ENCODE assay signal across 9 mouse cellular contexts in genomic region chr2:118764094-118764831, GRCm38 (mm10). TPM values are rescaled to one million over a fixed set of nuclear protein-coding genes. Genes with fewer than 3 reads are reported as not detected.
DNase-seq lines count a peak whose midpoint lies in the region; ATAC-seq and TF ChIP-seq lines count a peak whose summit lies in the region.
"Had no signal": no experiment of that assay in that cellular context is flagged by ENCODE, and none has a peak within 500 bp of the region (broad histone marks: within the 10 kb centered on the region; RNA-seq: fewer than 3 reads in every experiment).

No protein-coding gene starts in this region.

- no peak for TF ChIP-seq EP300 in MEL (IDR thresholded peaks at IDR 0.05; ENCODE audit: low read depth in 1 of 2, low read length in 2 of 2)
- TF ChIP-seq EP300 in liver, embryonic 14.5 days (IDR thresholded peaks at IDR 0.05; ENCODE audit: low read depth) = no peak

- WGBS in kidney, adult 2 months = 31% methylated on average over 11 of the region's 11 CpGs
- 21% methylated on average over 11 of the region's 11 CpGs for WGBS in hindbrain, embryonic 13.5 days
- WGBS in liver, embryonic 14.5 days (ENCODE audit: insufficient replicate concordance) = 24% methylated on average over 11 of the region's 11 CpGs
- WGBS in small intestine, adult 2 months = 33% methylated on average over 11 of the region's 11 CpGs

- no peaks in the 10 kb centered on the region for H3K9me3 ChIP-seq in MEL (replicated peaks; ENCODE audit: insufficient read depth, low read length)
- no peaks in the 10 kb centered on the region for H3K9me3 ChIP-seq in hindbrain, embryonic 13.5 days
- no peaks in the 10 kb centered on the region for H3K9me3 ChIP-seq in liver, embryonic 14.5 days (ENCODE audit: control insufficient read depth, low read length)
- H3K9me3 ChIP-seq: embryonic facial prominence, embryonic 13.5 days had no signal

- ATAC-seq in hindbrain, embryonic 13.5 days (ENCODE audit: low FRiP score) = no peak
- ATAC-seq in liver, embryonic 14.5 days (ENCODE audit: insufficient read depth) = no peak

- H3K27ac ChIP-seq in kidney, adult 2 months (ENCODE audit: insufficient read depth, low read depth, low read length) = no peak overlapping the region
- H3K27ac ChIP-seq in MEL (ENCODE audit: control insufficient read depth, low read depth, low read length) = no peak overlapping the region
- peak overlapping the region; percentile 49; the same call in 1 of the 2 replicates for H3K27ac ChIP-seq in hindbrain, embryonic 13.5 days
- H3K27ac ChIP-seq in liver, embryonic 14.5 days = no peak overlapping the region
- H3K27ac ChIP-seq in small intestine, adult 2 months (ENCODE audit: insufficient read depth, low read depth, low read length) = peak overlapping the region; percentile 79

- peaks cover 3% of the 10 kb centered on the region for H3K79me2 ChIP-seq in MEL (ENCODE audit: control insufficient read depth, insufficient read depth, low read length, poor library complexity)

- H3K27me3 ChIP-seq in kidney, adult 2 months (replicated peaks; ENCODE audit: control insufficient read depth, insufficient read depth, low read length) = no peaks in the 10 kb centered on the region
- H3K27me3 ChIP-seq in MEL (ENCODE audit: control insufficient read depth in 1 of 2, insufficient read depth in 2 of 2, low read length in 2 of 2) = no peaks in the 10 kb centered on the region
- H3K27me3 ChIP-seq in hindbrain, embryonic 13.5 days = peaks cover 5% of the 10 kb centered on the region; the same call in 1 of the 2 replicates
- H3K27me3 ChIP-seq in liver, embryonic 14.5 days (ENCODE audit: control insufficient read depth, insufficient read depth, low read length) = no peaks in the 10 kb centered on the region
- no peaks in the 10 kb centered on the region for H3K27me3 ChIP-seq in small intestine, adult 2 months (ENCODE audit: control insufficient read depth, insufficient read depth, low read length)

- peak overlapping the region; percentile 4; the same call in 1 of the 2 replicates for H3K9ac ChIP-seq in MEL (ENCODE audit: control insufficient read depth, low read depth, low read length, poor library complexity, severe bottlenecking)
- no peak overlapping the region for H3K9ac ChIP-seq in hindbrain, embryonic 13.5 days
- H3K9ac ChIP-seq in liver, embryonic 14.5 days (replicated peaks) = no peak overlapping the region
- H3K9ac ChIP-seq: embryonic facial prominence, embryonic 13.5 days had no signal

- H3K4me1 ChIP-seq in kidney, adult 2 months (ENCODE audit: control insufficient read depth, insufficient read depth, low read length) = peaks cover 14% of the 10 kb centered on the region; the same call in 1 of the 2 replicates
- H3K4me1 ChIP-seq in MEL (ENCODE audit: control insufficient read depth in 1 of 2, insufficient read depth in 2 of 2, low read length in 2 of 2) = peaks cover 3 to 25% of the 10 kb centered on the region in 2 experiments; a peak in 3 of 4 replicates
- peaks cover 50% of the 10 kb centered on the region for H3K4me1 ChIP-seq in hindbrain, embryonic 13.5 days (replicated peaks)
- H3K4me1 ChIP-seq in liver, embryonic 14.5 days (replicated peaks; ENCODE audit: control insufficient read depth in 2 of 2, insufficient read depth in 2 of 2, low read length in 1 of 2) = peaks cover 15 to 20% of the 10 kb centered on the region in 2 experiments
- H3K4me1 ChIP-seq in small intestine, adult 2 months (ENCODE audit: control insufficient read depth, insufficient read depth, insufficient read length, low read length) = peaks cover 67% of the 10 kb centered on the region

- no peak overlapping the region for H3K4me2 ChIP-seq in hindbrain, embryonic 13.5 days
- no peak overlapping the region for H3K4me2 ChIP-seq in liver, embryonic 14.5 days (ENCODE audit: low read depth)
- H3K4me2 ChIP-seq: embryonic facial prominence, embryonic 13.5 days had no signal

- peak; percentile 50 for TF ChIP-seq CTCF in kidney, adult 2 months (conservative IDR thresholded peaks at IDR 0.05; ENCODE audit: insufficient read depth, insufficient read length, low read depth, low read length)
- TF ChIP-seq CTCF in MEL (IDR thresholded peaks at IDR 0.05 in 2 of 3, conservative IDR thresholded peaks at IDR 0.05 in 1 of 3; ENCODE audit: control insufficient read depth in 1 of 3, insufficient read depth in 1 of 3, low read depth in 2 of 3, low read length in 3 of 3, poor library complexity in 1 of 3, severe bottlenecking in 1 of 3) = peak; percentile 52 to 72 (median 58)
- TF ChIP-seq CTCF in liver, embryonic 14.5 days (IDR thresholded peaks at IDR 0.05; ENCODE audit: low read depth) = peak; percentile 77
- TF ChIP-seq CTCF in small intestine, adult 2 months (IDR thresholded peaks at IDR 0.05; ENCODE audit: extremely low read depth, insufficient read length, insufficient replicate concordance, low read depth, low read length) = peak; percentile 80; the same call in 1 of the 2 replicates

- TF ChIP-seq POLR2A in kidney, adult 2 months (IDR thresholded peaks at IDR 0.05; ENCODE audit: low read depth, low read length) = no peak
- no peak for TF ChIP-seq POLR2A in MEL (IDR thresholded peaks at IDR 0.05; ENCODE audit: control insufficient read depth in 1 of 2, insufficient read depth in 1 of 2, low read depth in 1 of 2, low read length in 2 of 2, poor library complexity in 1 of 2)
- no peak for TF ChIP-seq POLR2A in small intestine, adult 2 months (IDR thresholded peaks at IDR 0.05; ENCODE audit: low read depth, low read length)

- H3K36me3 ChIP-seq in kidney, adult 2 months (ENCODE audit: control insufficient read depth, insufficient read depth, low read length) = no peaks in the 10 kb centered on the region
- peaks cover 0 to 8% of the 10 kb centered on the region in 2 experiments; a peak in 2 of 4 replicates for H3K36me3 ChIP-seq in MEL (ENCODE audit: control insufficient read depth in 1 of 2, insufficient read depth in 2 of 2, low read length in 2 of 2)
- H3K36me3 ChIP-seq in hindbrain, embryonic 13.5 days = no peaks in the 10 kb centered on the region
- H3K36me3 ChIP-seq in liver, embryonic 14.5 days (replicated peaks; ENCODE audit: control insufficient read depth, insufficient read depth, low read depth) = no peaks in the 10 kb centered on the region
- H3K36me3 ChIP-seq in small intestine, adult 2 months (ENCODE audit: control insufficient read depth, insufficient read depth, low read length) = no peaks in the 10 kb centered on the region
- H3K36me3 ChIP-seq: embryonic facial prominence, embryonic 13.5 days had no signal

- DNase-seq in kidney, adult 2 months = peak; percentile 57
- no peak for DNase-seq in kidney, adult 11 months
- peak; percentile 67 for DNase-seq in MEL (ENCODE audit: low read depth, low spot score)
- peak; percentile 59 to 77 for DNase-seq in cerebellum, postnatal 25 days
- peak in 1 of 3 experiments; percentile 44 for DNase-seq in liver, embryonic 14.5 days (ENCODE audit: low read depth in 3 of 3, low spot score in 3 of 3)
- no peak for DNase-seq in ovary, adult 18-20 months (ENCODE audit: low spot score)

- TF ChIP-seq RAD21 in MEL (IDR thresholded peaks at IDR 0.05; ENCODE audit: low read depth, low read length) = peak; percentile 75

- no peak overlapping the region for H3K4me3 ChIP-seq in kidney, adult 2 months (ENCODE audit: insufficient read depth, low read depth, low read length)
- peak overlapping the region; percentile 29 to 41; a peak in 3 of 4 replicates for H3K4me3 ChIP-seq in MEL (ENCODE audit: control insufficient read depth in 1 of 2, insufficient read depth in 1 of 2, low read depth in 2 of 2, low read length in 2 of 2)
- H3K4me3 ChIP-seq in hindbrain, embryonic 13.5 days = no peak overlapping the region
- no peak overlapping the region for H3K4me3 ChIP-seq in liver, embryonic 14.5 days (ENCODE audit: insufficient read depth in 1 of 2, low read depth in 2 of 2, low read length in 2 of 2)
- no peak overlapping the region for H3K4me3 ChIP-seq in small intestine, adult 2 months (ENCODE audit: low read depth, low read length)
- H3K4me3 ChIP-seq: embryonic facial prominence, embryonic 13.5 days had no signal

RNA-seq across cellular contexts. Expression of gene Ccdc9b, which starts 1.8 kb away (rescaled TPM):
- polyA plus RNA-seq in kidney, adult 2 months (2012; rRNA removed) = 3.4 and 3.6 TPM in 2 replicates
- 1.3 and 1.7 TPM in 2 replicates for total RNA-seq in MEL (2012; rRNA removed)
- 1 to 10 TPM in 1 of 2 experiments, not detected in 1; 2.4 TPM for polyA plus RNA-seq in MEL (2012; ENCODE audit: insufficient read depth in 1 of 2, insufficient read length in 2 of 2, low read depth in 1 of 2, low replicate concordance in 2 of 2, missing spikeins in 1 of 2)
- polyA plus RNA-seq in hindbrain, embryonic 13.5 days (2015; fragmentation: Nextera tagmentation; extraction: Ambion mirVana) = 1.2 and 1.4 TPM in 2 replicates
- 0.28 and 0.39 TPM in 2 replicates for polyA plus RNA-seq in liver, embryonic 14.5 days (2012; rRNA removed)
- polyA plus RNA-seq in liver, embryonic 14.5 days (2014; fragmentation: Nextera tagmentation; extraction: Ambion mirVana) = 0.04 and 0.16 TPM in 2 replicates
- polyA plus RNA-seq in small intestine, adult 2 months (2012; rRNA removed) = 2.4 and 3.3 TPM in 2 replicates

RNA-seq across cellular contexts. Expression of gene Phgr1, which starts 8.3 kb away (rescaled TPM):
- polyA plus RNA-seq in kidney, adult 2 months (2012; rRNA removed) = not detected in 2 replicates
- total RNA-seq in MEL (2012; rRNA removed) = not detected in 2 replicates
- not detected for polyA plus RNA-seq in MEL (2012; ENCODE audit: insufficient read depth in 1 of 2, insufficient read length in 2 of 2, low read depth in 1 of 2, low replicate concordance in 2 of 2, missing spikeins in 1 of 2)
- not detected in 2 replicates for polyA plus RNA-seq in hindbrain, embryonic 13.5 days (2015; fragmentation: Nextera tagmentation; extraction: Ambion mirVana)
- not detected in 2 replicates for polyA plus RNA-seq in liver, embryonic 14.5 days (2012; rRNA removed)
- polyA plus RNA-seq in liver, embryonic 14.5 days (2014; fragmentation: Nextera tagmentation; extraction: Ambion mirVana) = not detected in 2 replicates
- 2,253 and 5,176 TPM in 2 replicates for polyA plus RNA-seq in small intestine, adult 2 months (2012; rRNA removed)
- polyA plus RNA-seq: embryonic facial prominence, embryonic 13.5 days had no signal

RNA-seq across cellular contexts. Expression of gene Disp2, which starts 15.3 kb away (rescaled TPM):
- polyA plus RNA-seq in kidney, adult 2 months (2012; rRNA removed) = 0.35 and 0.67 TPM in 2 replicates
- total RNA-seq in MEL (2012; rRNA removed) = 0.15 and 0.29 TPM in 2 replicates
- under 1 TPM in 1 of 2 experiments, not detected in 1; 0.43 TPM for polyA plus RNA-seq in MEL (2012; ENCODE audit: insufficient read depth in 1 of 2, insufficient read length in 2 of 2, low read depth in 1 of 2, low replicate concordance in 2 of 2, missing spikeins in 1 of 2)
- polyA plus RNA-seq in hindbrain, embryonic 13.5 days (2015; fragmentation: Nextera tagmentation; extraction: Ambion mirVana) = 37.3 and 41.5 TPM in 2 replicates
- 0.21 and 0.40 TPM in 2 replicates for polyA plus RNA-seq in liver, embryonic 14.5 days (2012; rRNA removed)
- 0.25 and 0.27 TPM in 2 replicates for polyA plus RNA-seq in liver, embryonic 14.5 days (2014; fragmentation: Nextera tagmentation; extraction: Ambion mirVana)
- 1.7 and 3.5 TPM in 2 replicates for polyA plus RNA-seq in small intestine, adult 2 months (2012; rRNA removed)

RNA-seq across cellular contexts. Expression of gene Inafm2, which starts 18.7 kb away (rescaled TPM):
- 8.1 and 8.7 TPM in 2 replicates for polyA plus RNA-seq in kidney, adult 2 months (2012; rRNA removed)
- total RNA-seq in MEL (2012; rRNA removed) = 6.7 and 8.6 TPM in 2 replicates
- 10 to 100 TPM in 1 of 2 experiments, not detected in 1; 14.5 TPM for polyA plus RNA-seq in MEL (2012; ENCODE audit: insufficient read depth in 1 of 2, insufficient read length in 2 of 2, low read depth in 1 of 2, low replicate concordance in 2 of 2, missing spikeins in 1 of 2)
- 23.5 and 24.8 TPM in 2 replicates for polyA plus RNA-seq in hindbrain, embryonic 13.5 days (2015; fragmentation: Nextera tagmentation; extraction: Ambion mirVana)
- polyA plus RNA-seq in liver, embryonic 14.5 days (2012; rRNA removed) = 4.1 and 5.0 TPM in 2 replicates
- 18.3 and 22.8 TPM in 2 replicates for polyA plus RNA-seq in liver, embryonic 14.5 days (2014; fragmentation: Nextera tagmentation; extraction: Ambion mirVana)
- polyA plus RNA-seq in small intestine, adult 2 months (2012; rRNA removed) = 6.2 and 8.8 TPM in 2 replicates

RNA-seq across cellular contexts. Expression of gene Plcb2, which starts 36.0 kb away (rescaled TPM):
- polyA plus RNA-seq in kidney, adult 2 months (2012; rRNA removed) = 1.9 and 3.7 TPM in 2 replicates
- 6.4 and 7.4 TPM in 2 replicates for total RNA-seq in MEL (2012; rRNA removed)
- polyA plus RNA-seq in MEL (2012; ENCODE audit: insufficient read depth in 1 of 2, insufficient read length in 2 of 2, low read depth in 1 of 2, low replicate concordance in 2 of 2, missing spikeins in 1 of 2) = 10 to 100 TPM in 1 of 2 experiments, not detected in 1; 21.2 TPM
- polyA plus RNA-seq in hindbrain, embryonic 13.5 days (2015; fragmentation: Nextera tagmentation; extraction: Ambion mirVana) = 0.48 and 0.64 TPM in 2 replicates
- 2.6 and 3.1 TPM in 2 replicates for polyA plus RNA-seq in liver, embryonic 14.5 days (2012; rRNA removed)
- 1.5 and 1.7 TPM in 2 replicates for polyA plus RNA-seq in liver, embryonic 14.5 days (2014; fragmentation: Nextera tagmentation; extraction: Ambion mirVana)
- 2.9 and 6.2 TPM in 2 replicates for polyA plus RNA-seq in small intestine, adult 2 months (2012; rRNA removed)

Comparison
In these comparisons a context has a peak if more than half of its experiments do, and no peak if none do; other contexts are left out.
1. DNase-seq: peak in kidney, adult 2 months (single experiment), MEL (single experiment) and cerebellum, postnatal 25 days (2 of 2); none in kidney, adult 11 months (single experiment) and ovary, adult 18-20 months (single experiment).
2. H3K27ac ChIP-seq: peak in hindbrain, embryonic 13.5 days (single experiment) and small intestine, adult 2 months (single experiment); none in kidney, adult 2 months (single experiment), MEL (single experiment) and liver, embryonic 14.5 days (single experiment).
3. H3K4me3 ChIP-seq: peak in MEL (2 of 2); none in kidney, adult 2 months (single experiment), hindbrain, embryonic 13.5 days (single experiment), liver, embryonic 14.5 days (0 of 2) and small intestine, adult 2 months (single experiment).
4. RNA of gene Phgr1, which starts 8.3 kb away (polyA plus RNA-seq): 2,253 to 5,176 TPM in small intestine, adult 2 months; not detected in kidney, adult 2 months, not detected in MEL, not detected in hindbrain, embryonic 13.5 days and not detected in liver, embryonic 14.5 days; every median in the first group is over 1,000 times any median in the second.
5. Peak in every context shown above with its lines, with median percentiles within 50 percentile points of each other: CTCF ChIP-seq.